ENCODE assay signal across 18 mouse cellular contexts in the genomic region with DNA sequence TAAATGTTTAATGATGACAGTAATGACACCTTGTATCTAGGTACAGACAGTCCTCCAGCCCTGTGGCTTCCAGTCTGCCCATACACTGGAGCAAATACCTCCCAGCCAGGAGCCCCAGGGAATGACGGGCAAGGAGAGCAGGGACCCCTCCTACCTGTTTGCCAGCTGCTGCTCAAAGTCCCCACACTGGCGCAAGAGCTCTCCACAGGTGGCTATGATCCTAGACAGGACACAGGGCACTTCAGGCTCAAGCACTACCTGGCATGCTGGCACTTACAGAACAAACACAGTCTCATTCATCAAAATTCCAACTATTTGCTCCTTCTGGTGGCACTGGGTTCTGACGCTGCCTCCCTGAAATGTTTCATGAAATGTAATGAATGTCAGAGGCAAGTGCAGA. TPM values are rescaled to one million over a fixed set of nuclear protein-coding genes. Genes with fewer than 3 reads are reported as not detected.
DNase-seq lines count a peak whose midpoint lies in the region; ATAC-seq and TF ChIP-seq lines count a peak whose summit lies in the region.
"Had no signal": no experiment of that assay in that cellular context is flagged by ENCODE, and none has a peak within 500 bp of the region (broad histone marks: within the 10 kb centered on the region; RNA-seq: fewer than 3 reads in every experiment).

No protein-coding gene starts in this region.

- no peaks in the 10 kb centered on the region for H3K36me3 ChIP-seq in kidney, adult 2 months (ENCODE audit: control insufficient read depth, insufficient read depth, low read length)
- peaks cover 4% of the 10 kb centered on the region; the same call in 1 of the 2 replicates for H3K36me3 ChIP-seq in lung, embryonic 16.5 days (ENCODE audit: control insufficient read depth, insufficient read depth, low read length)

- TF ChIP-seq CTCF in kidney, adult 2 months (conservative IDR thresholded peaks at IDR 0.05; ENCODE audit: insufficient read depth, insufficient read length, low read depth, low read length), result no peak

- H3K4me1 ChIP-seq in kidney, adult 2 months (ENCODE audit: control insufficient read depth, insufficient read depth, low read length), result peaks cover 11% of the 10 kb centered on the region
- H3K4me1 ChIP-seq in lung, embryonic 16.5 days (replicated peaks; ENCODE audit: control insufficient read depth, insufficient read depth, low read length), result peaks cover 22% of the 10 kb centered on the region
- H3K4me1 ChIP-seq: stomach, embryonic 15.5 days had no signal

- peak; percentile 94 for ATAC-seq in lung, embryonic 16.5 days (ENCODE audit: low read depth)
- no peak for ATAC-seq in megakaryocyte progenitor cell, adult 5-6 weeks (replicated peaks; ENCODE audit: poor library complexity)
- ATAC-seq: forebrain, embryonic 14.5 days; midbrain, embryonic 16.5 days had no signal

- WGBS in kidney, adult 2 months, result 38% methylated on average over 3 of the region's 3 CpGs
- 53% methylated on average over 3 of the region's 3 CpGs for WGBS in lung, embryonic 16.5 days

- H3K27me3 ChIP-seq in kidney, adult 2 months (replicated peaks; ENCODE audit: control insufficient read depth, insufficient read depth, low read length), result no peaks in the 10 kb centered on the region
- no peaks in the 10 kb centered on the region for H3K27me3 ChIP-seq in lung, embryonic 16.5 days (ENCODE audit: control insufficient read depth, insufficient read depth, low read depth, low read length)
- H3K27me3 ChIP-seq: embryonic facial prominence, embryonic 13.5 days; limb, embryonic 15.5 days; liver, embryonic 15.5 days; stomach, embryonic 15.5 days had no signal

- H3K9ac ChIP-seq in lung, embryonic 16.5 days (ENCODE audit: low read length), result no peak overlapping the region
- H3K9ac ChIP-seq: embryonic facial prominence, embryonic 13.5 days; limb, embryonic 15.5 days; liver, embryonic 15.5 days; stomach, embryonic 15.5 days had no signal

- H3K4me3 ChIP-seq in kidney, adult 2 months (ENCODE audit: insufficient read depth, low read depth, low read length), result no peak overlapping the region
- H3K4me3 ChIP-seq in lung, embryonic 16.5 days (ENCODE audit: low read length), result no peak overlapping the region
- H3K4me3 ChIP-seq: embryonic facial prominence, embryonic 13.5 days; limb, embryonic 15.5 days; liver, embryonic 15.5 days; stomach, embryonic 15.5 days had no signal

- no peaks in the 10 kb centered on the region for H3K9me3 ChIP-seq in lung, embryonic 16.5 days (ENCODE audit: control insufficient read depth, low read length)
- H3K9me3 ChIP-seq: limb, embryonic 15.5 days; liver, embryonic 15.5 days; stomach, embryonic 15.5 days had no signal

- H3K27ac ChIP-seq in kidney, adult 2 months (ENCODE audit: insufficient read depth, low read depth, low read length), result peak overlapping the region; percentile 6
- H3K27ac ChIP-seq in lung, embryonic 16.5 days (ENCODE audit: low read length), result peak overlapping the region; percentile 90
- H3K27ac ChIP-seq: embryonic facial prominence, embryonic 13.5 days; limb, embryonic 15.5 days; liver, embryonic 15.5 days; stomach, embryonic 15.5 days had no signal

- TF ChIP-seq POLR2A in kidney, adult 2 months (IDR thresholded peaks at IDR 0.05; ENCODE audit: low read depth, low read length), result no peak

- peak overlapping the region; percentile 28; the same call in 1 of the 2 replicates for H3K4me2 ChIP-seq in lung, embryonic 16.5 days (ENCODE audit: low read depth, low read length)
- H3K4me2 ChIP-seq: embryonic facial prominence, embryonic 13.5 days; limb, embryonic 15.5 days; liver, embryonic 15.5 days; stomach, embryonic 15.5 days had no signal

- peak; percentile 27 for DNase-seq in kidney, adult 2 months
- DNase-seq in kidney, adult 11 months, result no peak
- DNase-seq in kidney, postnatal 14 days, result peak; percentile 27
- DNase-seq in thymus, postnatal 36 days, result no peak
- no peak for DNase-seq in urinary bladder, postnatal 4 days (ENCODE audit: low spot score in 2 of 2)
- DNase-seq: adrenal gland, adult 8-10 months; cerebellum, postnatal 14 days; gastrocnemius, postnatal 36 days; right cerebral cortex, postnatal 25 days; thymus, adult 2 months had no signal

RNA-seq across cellular contexts. Expression of a gene that starts 40.5 kb away (rescaled TPM):
- 39.9 and 41.7 TPM in 2 replicates for polyA plus RNA-seq in kidney, adult 2 months (2012; rRNA removed)
- 26.1 and 30.7 TPM in 2 replicates for polyA plus RNA-seq in lung, embryonic 16.5 days (2015; fragmentation: Nextera tagmentation; extraction: Ambion mirVana)
- 15.1 and 17.9 TPM in 2 replicates for total RNA-seq in megakaryocyte progenitor cell, adult 5-6 weeks (2015)
- 16.7 and 19.2 TPM in 2 replicates for total RNA-seq in megakaryocyte progenitor cell, adult 5-6 weeks (2017)

Comparison
In these comparisons a context has a peak if more than half of its experiments do, and no peak if none do; other contexts are left out.
1. DNase-seq: peak in kidney, adult 2 months (single experiment) and kidney, postnatal 14 days (single experiment); none in kidney, adult 11 months (single experiment), thymus, postnatal 36 days (0 of 2) and urinary bladder, postnatal 4 days (0 of 2).